Mouse (Mus musculus) bone marrow, adult 2 months (tissue): ENCODE data around the gene Parp9.

Source experiments
- CTCF ChIP-seq: fragments of 200-500 bp; IDR thresholded peaks from 2 replicates; pipeline ENCODE4 v1.5.1; 2011; ENCODE audit warnings: low read length, control low read depth; ENCODE audit not compliant: control insufficient read depth, insufficient read depth
- POLR2A ChIP-seq: fragments of 200-500 bp; IDR thresholded peaks from 2 replicates; pipeline ENCODE4 v1.6.1; 2011; ENCODE audit warnings: low read depth, mild to moderate bottlenecking, control low read depth, low read length, borderline replicate concordance; ENCODE audit not compliant: control insufficient read depth

GRCm38 (mm10) chr16:35914301-35914700 lies 24.0 kb upstream of the Parp9 start:
- TF ChIP-seq POLR2A (no peak), CTCF (no peak)
